Mouse (Mus musculus) liver, embryonic 14.5 days (tissue): ENCODE results near the gene Slc38a2.

Source experiments
- CTCF ChIP-seq: IDR thresholded peaks from 2 replicates; pipeline ENCODE4 v1.5.1; 2016; ENCODE audit warnings: antibody characterized with exemption, low read depth, control low read depth
- EP300 ChIP-seq: IDR thresholded peaks from 2 replicates; pipeline ENCODE4 v1.6.1; 2016; ENCODE audit warnings: antibody characterized with exemption, low read depth

- TF ChIP-seq CTCF (no peak), EP300 (no peak)
These were observed 16.8 kb upstream of the Slc38a2 start for GRCm38 (mm10) chr15:96716371-96716770.
